Mouse (Mus musculus): ENCODE measurements around the gene Olfr1121. TPM values are rescaled to one million over a fixed set of nuclear protein-coding genes. Genes with fewer than 3 reads are reported as not detected.

The Olfr1121 gene
- polyA plus RNA-seq, 1 experiment from 2014 or later: not detected

DNA sequence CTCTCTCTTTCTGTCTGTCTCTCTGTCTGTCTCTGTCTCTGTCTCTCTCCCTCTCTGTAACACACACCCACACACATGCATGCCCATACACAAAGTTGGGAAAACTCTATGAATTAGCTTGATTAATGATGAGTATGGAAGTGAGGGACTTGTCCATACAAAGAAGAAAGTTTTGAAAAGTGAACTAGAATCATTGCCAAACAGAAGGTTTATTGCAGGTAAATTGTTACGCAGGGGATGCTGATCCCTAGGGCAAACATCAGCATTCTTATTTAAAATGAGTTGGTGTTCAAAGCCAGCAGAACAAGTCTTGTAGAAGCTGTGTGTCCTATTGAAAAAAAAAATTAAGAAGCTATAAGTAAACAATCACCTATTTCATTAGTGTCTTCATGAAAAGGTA, 46.6 kb downstream of the Olfr1121 start, which contains the start of gene Olfr1123:
Olfr1123 (plus strand) TSS at position 301 of the 400 bp plus-strand sequence.
- TF ChIP-seq EP300 (IDR thresholded peaks at IDR 0.05; ENCODE audit: low read depth) (no peak), CTCF (IDR thresholded peaks at IDR 0.05; ENCODE audit: low read depth) (no peak)
- WGBS (ENCODE audit: insufficient replicate concordance): 89% methylated on average over 1 of the region's 1 CpGs
- no peaks in the 10 kb centered on the region for H3K27me3 ChIP-seq (ENCODE audit: insufficient read depth, low read length)
- no peaks in the 10 kb centered on the region for H3K36me3 ChIP-seq (replicated peaks; ENCODE audit: insufficient read depth, low read length)
- no peak within 1 kb of the TSS for H3K27ac ChIP-seq (ENCODE audit: low read depth)
- DNase-seq: no peak
- no peaks in the 10 kb centered on the region for H3K4me1 ChIP-seq (ENCODE audit: insufficient read depth)
- no peaks in the 10 kb centered on the region for H3K9me3 ChIP-seq (ENCODE audit: low read length)
- no peak within 1 kb of the TSS for H3K4me3 ChIP-seq (ENCODE audit: low read depth, low read length)
- H3K4me2 ChIP-seq (ENCODE audit: low read depth, low read length): no peak within 1 kb of the TSS
- no peak for ATAC-seq
- no peak within 1 kb of the TSS for H3K9ac ChIP-seq (replicated peaks)

Other genes starting within 250 kb of the Olfr1121 start
- not detected in 2 replicates for gene Olfr1110, start 229.6 kb upstream of the Olfr1121 start, polyA plus RNA-seq (2015; fragmentation: Nextera tagmentation; extraction: Ambion mirVana)
- gene Olfr1111, start 217.3 kb upstream of the Olfr1121 start, polyA plus RNA-seq (2015; fragmentation: Nextera tagmentation; extraction: Ambion mirVana): not detected in 2 replicates
- not detected in 2 replicates for gene Olfr1112, start 182.1 kb upstream of the Olfr1121 start, polyA plus RNA-seq (2015; fragmentation: Nextera tagmentation; extraction: Ambion mirVana)
- gene Olfr1113, start 160.9 kb upstream of the Olfr1121 start, polyA plus RNA-seq (2015; fragmentation: Nextera tagmentation; extraction: Ambion mirVana): not detected in 2 replicates
- gene Olfr1115, start 121.9 kb upstream of the Olfr1121 start, polyA plus RNA-seq (2015; fragmentation: Nextera tagmentation; extraction: Ambion mirVana): not detected in 2 replicates
- gene Olfr1116, start 102.4 kb upstream of the Olfr1121 start, polyA plus RNA-seq (2015; fragmentation: Nextera tagmentation; extraction: Ambion mirVana): not detected in 2 replicates
- gene Olfr1118, start 62.3 kb upstream of the Olfr1121 start, polyA plus RNA-seq (2015; fragmentation: Nextera tagmentation; extraction: Ambion mirVana): not detected in 2 replicates
- not detected in 2 replicates for gene Olfr1120, start 15.1 kb upstream of the Olfr1121 start, polyA plus RNA-seq (2015; fragmentation: Nextera tagmentation; extraction: Ambion mirVana)
- not detected in 2 replicates for gene Olfr1122, start 16.0 kb downstream of the Olfr1121 start, polyA plus RNA-seq (2015; fragmentation: Nextera tagmentation; extraction: Ambion mirVana)
- not detected in 2 replicates for gene Olfr1123, start 46.7 kb downstream of the Olfr1121 start, polyA plus RNA-seq (2015; fragmentation: Nextera tagmentation; extraction: Ambion mirVana)
- not detected in 2 replicates for gene Olfr1124, start 60.4 kb downstream of the Olfr1121 start, polyA plus RNA-seq (2015; fragmentation: Nextera tagmentation; extraction: Ambion mirVana)
- not detected in 2 replicates for gene Olfr1126, start 84.1 kb downstream of the Olfr1121 start, polyA plus RNA-seq (2015; fragmentation: Nextera tagmentation; extraction: Ambion mirVana)
- not detected in 2 replicates for gene Pramel7, start 127.2 kb downstream of the Olfr1121 start, polyA plus RNA-seq (2015; fragmentation: Nextera tagmentation; extraction: Ambion mirVana)
- gene Pramel6, start 136.7 kb downstream of the Olfr1121 start, polyA plus RNA-seq (2015; fragmentation: Nextera tagmentation; extraction: Ambion mirVana): not detected in 2 replicates
- gene Olfr153, start 161.9 kb downstream of the Olfr1121 start, polyA plus RNA-seq (2015; fragmentation: Nextera tagmentation; extraction: Ambion mirVana): not detected in 2 replicates
- not detected in 2 replicates for gene Olfr1128, start 175.6 kb downstream of the Olfr1121 start, polyA plus RNA-seq (2015; fragmentation: Nextera tagmentation; extraction: Ambion mirVana)
- gene Olfr1129, start 204.0 kb downstream of the Olfr1121 start, polyA plus RNA-seq (2015; fragmentation: Nextera tagmentation; extraction: Ambion mirVana): not detected in 2 replicates
- gene Olfr1130, start 236.3 kb downstream of the Olfr1121 start, polyA plus RNA-seq (2015; fragmentation: Nextera tagmentation; extraction: Ambion mirVana): not detected in 2 replicates